Mouse (Mus musculus) lung, embryonic 14.5 days (tissue): ENCODE measurements around the gene Tspan4. TPM values are rescaled to one million over a fixed set of nuclear protein-coding genes. Genes with fewer than 3 reads are reported as not detected.

Experiments used
- ATAC-seq: fragments of 200-750 bp; cut with Nextera tagmentation; 2 replicates; pipeline ENCODE4 v1.8.0; 2017; ENCODE audit warnings: mild to moderate bottlenecking, moderate TSS enrichment, moderate library complexity; ENCODE audit not compliant: insufficient read depth
- DNase-seq: peaks from one replicate; pipeline ENCODE4 v3.0.0-alpha.2; 2015
- H3K27ac ChIP-seq: fragments of 300-500 bp; sonication (generic); 2 replicates; pipeline ENCODE4 v1.5.1; 2014; ENCODE audit warnings: low read depth, mild to moderate bottlenecking, moderate library complexity
- H3K27me3 ChIP-seq: fragments of 300-500 bp; sonication (generic); 2 replicates; pipeline ENCODE4 v1.6.1; 2014; ENCODE audit warnings: low read length, control low read depth; ENCODE audit not compliant: insufficient read depth
- H3K36me3 ChIP-seq: fragments of 300-500 bp; sonication (generic); 2 replicates; pipeline ENCODE4 v1.6.1; 2014; ENCODE audit warnings: control low read depth; ENCODE audit not compliant: insufficient read depth
- H3K4me1 ChIP-seq: fragments of 300-500 bp; sonication (generic); 2 replicates; pipeline ENCODE4 v1.6.1; 2014; ENCODE audit warnings: antibody characterized with exemption, control low read depth; ENCODE audit not compliant: insufficient read depth
- H3K4me2 ChIP-seq: fragments of 300-500 bp; sonication (generic); 2 replicates; pipeline ENCODE4 v1.6.1; 2014; ENCODE audit warnings: mild to moderate bottlenecking
- H3K4me3 ChIP-seq: fragments of 300-500 bp; sonication (generic); 2 replicates; pipeline ENCODE4 v1.5.1; 2014; ENCODE audit warnings: low read depth, low read length
- H3K9ac ChIP-seq: fragments of 300-500 bp; sonication (generic); 2 replicates; pipeline ENCODE4 v1.6.1; 2014
- H3K9me3 ChIP-seq: fragments of 300-500 bp; sonication (generic); 2 replicates; pipeline ENCODE4 v1.6.1; 2016; ENCODE audit warnings: low read depth, low read length, control low read depth
- CTCF ChIP-seq: IDR thresholded peaks from 2 replicates; pipeline ENCODE4 v1.5.1; 2016; ENCODE audit warnings: antibody characterized with exemption, low read depth
- WGBS: fragments of 180-500 bp; shearing (Covaris S2); extraction: QIAGEN DNeasy Blood & Tissue Kit; methylation state at CpG from one replicate; pipeline ENCODE4 v1.1.7; 2014; 5-methylcytosine and 5-hydroxymethylcytosine counted together
- polyA plus RNA-seq: library from polyadenylated mRNA; unstranded; fragments of >200 nt; fragmentation: Nextera tagmentation; extraction: Ambion mirVana; gene quantifications from 2 replicates; pipeline ENCODE4 v1.2.1, GENCODE M21; 2014

The Tspan4 gene
- polyA plus RNA-seq, 1 experiment from 2014 or later = 100.0 TPM

DNA sequence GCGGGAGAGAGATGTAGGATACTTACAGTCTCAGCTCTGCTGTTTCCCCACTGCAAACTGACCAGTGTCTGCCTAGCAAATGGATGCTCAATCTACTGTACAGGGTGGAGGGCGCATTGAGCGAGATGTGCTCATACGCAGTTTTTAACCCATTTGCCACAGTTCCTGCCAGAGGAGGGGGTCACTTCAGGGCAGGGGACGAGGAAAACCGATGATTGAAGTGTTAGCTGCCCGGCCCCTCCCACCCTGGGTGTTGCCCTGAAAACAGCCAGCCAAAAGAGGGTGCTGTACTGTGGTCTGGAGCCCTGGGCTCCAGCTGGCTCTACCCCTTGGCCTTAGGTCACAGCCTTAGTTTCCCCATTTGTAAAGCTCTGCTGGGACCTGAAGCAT is 1.9 kb downstream of the Tspan4 start:
- peak overlapping the region; percentile 98 for H3K27ac ChIP-seq

DNA sequence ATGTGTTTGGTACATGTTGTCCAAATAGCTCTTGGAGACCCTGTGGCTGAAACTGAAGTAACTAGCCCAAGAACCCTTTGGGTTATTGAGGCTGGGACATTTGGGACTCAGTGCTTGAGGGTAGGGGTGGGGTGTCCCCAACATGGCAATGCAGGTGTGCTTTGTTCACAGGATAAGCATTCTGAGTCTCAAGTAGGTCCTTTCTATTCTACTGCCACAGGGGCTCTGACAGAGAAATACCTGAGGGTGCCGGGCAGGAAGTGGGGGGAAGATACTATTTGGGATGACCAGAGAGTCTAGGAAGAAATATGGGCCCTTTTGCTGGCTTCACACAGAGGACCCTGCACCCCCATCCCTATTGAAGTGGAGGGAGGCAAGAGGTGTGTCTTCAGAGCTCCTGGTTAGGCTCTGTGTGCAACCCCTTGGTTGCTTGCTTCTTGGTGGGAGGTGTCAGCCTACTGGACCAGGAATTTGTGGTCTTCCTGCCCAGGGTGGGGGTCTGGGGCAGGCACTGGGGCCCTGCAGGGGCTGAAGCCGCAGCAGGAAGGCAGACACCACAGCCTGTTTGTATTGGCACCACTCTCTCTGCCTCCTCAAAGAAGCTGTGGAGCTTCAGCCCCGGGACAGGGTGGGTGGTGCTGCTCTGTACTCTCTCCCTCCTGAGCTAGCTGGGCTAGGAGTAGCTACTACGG is 2.7 kb downstream of the Tspan4 start:
- 25% methylated on average over 4 of the region's 4 CpGs for WGBS
- Histone ChIP-seq H3K4me2 (peak overlapping the region; percentile 86), H3K27me3 (peaks cover 9% of the 10 kb centered on the region; the same call in 1 of the 2 replicates), H3K4me3 (peak overlapping the region; percentile 81; the same call in 1 of the 2 replicates), H3K9me3 (no peaks in the 10 kb centered on the region), H3K36me3 (peaks cover 2% of the 10 kb centered on the region), H3K9ac (peak overlapping the region; percentile 75), H3K4me1 (peaks cover 36% of the 10 kb centered on the region), H3K27ac (peak overlapping the region; percentile 98)
- ATAC-seq = no peak
- no peak for TF ChIP-seq CTCF
- DNase-seq = no peak

More for the DNA sequence above, 1.9 kb downstream of the Tspan4 start:
- H3K4me2 ChIP-seq = peak overlapping the region; percentile 86
- ATAC-seq = peak; percentile 4; the same call in 1 of the 2 replicates
- H3K9me3 ChIP-seq = no peaks in the 10 kb centered on the region
- peak overlapping the region; percentile 81 for H3K4me3 ChIP-seq
- H3K4me1 ChIP-seq = peaks cover 36% of the 10 kb centered on the region
- H3K9ac ChIP-seq = peak overlapping the region; percentile 75
- TF ChIP-seq CTCF = no peak
- 3% methylated on average over 7 of the region's 7 CpGs for WGBS
- no peak for DNase-seq
- H3K27me3 ChIP-seq = 0 out of 2 replicates have a peak, but pooled peaks cover 2% of the 10 kb centered on the region
- peaks cover 9% of the 10 kb centered on the region for H3K36me3 ChIP-seq

DNA sequence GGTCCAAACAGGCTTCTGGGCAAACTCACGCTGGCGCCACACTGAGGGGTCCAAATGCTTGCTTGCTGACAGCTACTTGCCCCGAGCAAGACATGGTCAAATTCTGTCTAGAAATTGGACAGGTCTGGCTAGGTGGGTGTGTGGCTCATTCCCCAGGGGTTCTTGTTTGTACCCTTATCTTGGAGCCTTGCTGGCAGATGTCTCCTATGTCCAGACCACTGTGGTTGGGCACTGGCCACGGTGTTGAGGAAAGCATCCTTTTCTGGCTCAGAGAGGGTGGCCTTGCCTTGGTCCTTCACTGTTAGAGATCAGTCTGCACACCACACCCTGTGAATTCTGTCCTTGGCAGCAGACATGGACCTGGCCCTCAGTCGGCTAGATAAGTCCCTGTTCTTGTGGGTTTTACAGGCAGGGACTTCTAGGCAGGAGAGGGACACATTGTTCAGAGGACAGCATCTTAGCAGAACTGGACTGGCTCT is 3.3 kb downstream of the Tspan4 start:
- Histone ChIP-seq H3K4me2 (peak overlapping the region; percentile 86), H3K27ac (peak overlapping the region; percentile 98; the same call in 1 of the 2 replicates), H3K4me1 (peaks cover 36% of the 10 kb centered on the region), H3K9me3 (no peaks in the 10 kb centered on the region), H3K27me3 (peaks cover 10% of the 10 kb centered on the region; the same call in 1 of the 2 replicates), H3K36me3 (no peaks in the 10 kb centered on the region), H3K4me3 (no peak overlapping the region; the same call in 1 of the 2 replicates), H3K9ac (peak overlapping the region; percentile 46)
- no peak for TF ChIP-seq CTCF
- 56% methylated on average over 5 of the region's 5 CpGs for WGBS
- DNase-seq = no peak
- ATAC-seq = no peak

GRCm38 (mm10) chr7:141480842-141481497 is 5.9 kb downstream of the Tspan4 start:
- H3K9me3 ChIP-seq = no peaks in the 10 kb centered on the region
- 12% methylated on average over 10 of the region's 10 CpGs for WGBS
- no peak overlapping the region for H3K9ac ChIP-seq
- no peak overlapping the region for H3K27ac ChIP-seq
- ATAC-seq = no peak
- peak overlapping the region; percentile 98 for H3K4me2 ChIP-seq
- peaks cover 10% of the 10 kb centered on the region; the same call in 1 of the 2 replicates for H3K27me3 ChIP-seq
- DNase-seq = peak; percentile 89
- peaks cover 29% of the 10 kb centered on the region for H3K4me1 ChIP-seq
- H3K4me3 ChIP-seq = peak overlapping the region; percentile 55; the same call in 1 of the 2 replicates
- H3K36me3 ChIP-seq = 0 out of 2 replicates have a peak, but pooled peaks cover 6% of the 10 kb centered on the region
- TF ChIP-seq CTCF = peak; percentile 97

- peak; percentile 81 for DNase-seq
- Histone ChIP-seq H3K4me2 (peak overlapping the region; percentile 98), H3K4me1 (peaks cover 29% of the 10 kb centered on the region), H3K27me3 (peaks cover 10% of the 10 kb centered on the region; the same call in 1 of the 2 replicates), H3K4me3 (peak overlapping the region; percentile 55), H3K9me3 (no peaks in the 10 kb centered on the region), H3K36me3 (peaks cover 13% of the 10 kb centered on the region; the same call in 1 of the 2 replicates), H3K9ac (peak overlapping the region; percentile 51), H3K27ac (no peak overlapping the region)
- under 1% methylated on average over 81 of the region's 81 CpGs for WGBS
- peak; percentile 65 for TF ChIP-seq CTCF
- 0 out of 2 replicates have a peak, but pooled peaks have one; percentile 12 for ATAC-seq
Measured at GRCm38 (mm10) chr7:141481498-141482401, 6.7 kb downstream of the Tspan4 start.

GRCm38 (mm10) chr7:141482531-141483024 is 7.5 kb downstream of the Tspan4 start:
- DNase-seq (no peak), ATAC-seq (no peak)
- Histone ChIP-seq H3K4me3 (peak overlapping the region; percentile 55), H3K9ac (peak overlapping the region; percentile 51; the same call in 1 of the 2 replicates), H3K4me2 (peak overlapping the region; percentile 98), H3K36me3 (peaks cover 14% of the 10 kb centered on the region; the same call in 1 of the 2 replicates), H3K27me3 (peaks cover 10% of the 10 kb centered on the region; the same call in 1 of the 2 replicates), H3K27ac (no peak overlapping the region), H3K4me1 (peaks cover 21% of the 10 kb centered on the region), H3K9me3 (no peaks in the 10 kb centered on the region)
- WGBS = 11% methylated on average over 11 of the region's 11 CpGs
- TF ChIP-seq CTCF = no peak
